Mouse (Mus musculus) hindbrain, embryonic 11.5 days (tissue): ENCODE data around the gene Brd2. TPM values are rescaled to one million over a fixed set of nuclear protein-coding genes. Genes with fewer than 3 reads are reported as not detected.

Source experiments
- ATAC-seq: fragments of 200-750 bp; cut with Nextera tagmentation; 2 replicates; pipeline ENCODE4 v1.8.0; 2017; ENCODE audit warnings: mild to moderate bottlenecking, moderate TSS enrichment, moderate library complexity; ENCODE audit not compliant: low FRiP score
- DNase-seq: peaks from one replicate; pipeline ENCODE4 v3.0.0-alpha.2; 2015; ENCODE audit warnings: low spot score
- H3K27ac ChIP-seq: fragments of 300-500 bp; sonication (generic); 2 replicates; pipeline ENCODE4 v1.5.1; 2014; ENCODE audit warnings: mild to moderate bottlenecking, low read depth, low read length
- H3K27me3 ChIP-seq: fragments of 300-500 bp; sonication (generic); 2 replicates; pipeline ENCODE4 v1.6.1; 2014; ENCODE audit warnings: mild to moderate bottlenecking, low read length, moderate library complexity, mixed read lengths; ENCODE audit not compliant: control insufficient read depth, insufficient read depth
- H3K36me3 ChIP-seq: fragments of 300-500 bp; sonication (generic); 2 replicates; pipeline ENCODE4 v1.6.1; 2014; ENCODE audit warnings: mild to moderate bottlenecking, low read length, moderate library complexity, mixed read lengths; ENCODE audit not compliant: control insufficient read depth, insufficient read depth
- H3K4me1 ChIP-seq: fragments of 300-500 bp; sonication (generic); replicated peaks from 2 replicates; pipeline ENCODE4 v1.6.1; 2014; ENCODE audit warnings: low read length, mixed read lengths; ENCODE audit not compliant: control insufficient read depth, insufficient read depth
- H3K4me2 ChIP-seq: fragments of 300-500 bp; sonication (generic); replicated peaks from 2 replicates; pipeline ENCODE4 v1.6.1; 2014; ENCODE audit warnings: mild to moderate bottlenecking, low read depth, low read length
- H3K4me3 ChIP-seq: fragments of 300-500 bp; sonication (generic); 2 replicates; pipeline ENCODE4 v1.5.1; 2014; ENCODE audit warnings: low read depth, low read length
- H3K9ac ChIP-seq: fragments of 300-500 bp; sonication (generic); 2 replicates; pipeline ENCODE4 v1.6.1; 2014; ENCODE audit warnings: low read depth, low read length
- H3K9me3 ChIP-seq: fragments of 300-500 bp; sonication (generic); 2 replicates; pipeline ENCODE4 v1.6.1; 2016; ENCODE audit warnings: low read length; ENCODE audit not compliant: control insufficient read depth
- WGBS: fragments of 180-500 bp; shearing (Covaris S2); extraction: QIAGEN DNeasy Blood & Tissue Kit; methylation state at CpG from one replicate; pipeline ENCODE4 v1.1.7; 2014; 5-methylcytosine and 5-hydroxymethylcytosine counted together
- polyA plus RNA-seq: library from polyadenylated mRNA; unstranded; fragments of >200 nt; fragmentation: Nextera tagmentation; extraction: Ambion mirVana; gene quantifications from 2 replicates; pipeline ENCODE4 v1.2.1, GENCODE M21; 2014

Gene Brd2
- polyA plus RNA-seq, 1 experiment from 2014 or later, result 159 TPM

GRCm38 (mm10) chr17:34075271-34075670, 47.2 kb downstream of the Brd2 start:
- no peak overlapping the region for H3K4me3 ChIP-seq
- DNase-seq (peak; percentile 83), ATAC-seq (no peak)
- no peaks in the 10 kb centered on the region for H3K4me1 ChIP-seq
- no peak overlapping the region for H3K27ac ChIP-seq
- peaks cover 7% of the 10 kb centered on the region; the same call in 1 of the 2 replicates for H3K27me3 ChIP-seq
- H3K9me3 ChIP-seq, result no peaks in the 10 kb centered on the region
- no peak overlapping the region for H3K4me2 ChIP-seq
- no peaks in the 10 kb centered on the region for H3K36me3 ChIP-seq
- 44% methylated on average over 7 of the region's 7 CpGs for WGBS
- no peak overlapping the region for H3K9ac ChIP-seq

- no peak overlapping the region for H3K9ac ChIP-seq
- no peaks in the 10 kb centered on the region for H3K4me1 ChIP-seq
- no peak for ATAC-seq
- H3K4me2 ChIP-seq, result no peak overlapping the region
- no peak overlapping the region for H3K27ac ChIP-seq
- no peak for DNase-seq
- no peaks in the 10 kb centered on the region for H3K36me3 ChIP-seq
- no peak overlapping the region for H3K4me3 ChIP-seq
- peaks cover 6% of the 10 kb centered on the region; the same call in 1 of the 2 replicates for H3K27me3 ChIP-seq
- no peaks in the 10 kb centered on the region for H3K9me3 ChIP-seq
- WGBS, result 82% methylated on average over 5 of the region's 5 CpGs
These were observed 50.3 kb downstream of the Brd2 start for GRCm38 (mm10) chr17:34072091-34072490.

- Histone ChIP-seq H3K4me2 (no peak overlapping the region), H3K9me3 (no peaks in the 10 kb centered on the region), H3K9ac (no peak overlapping the region), H3K36me3 (no peaks in the 10 kb centered on the region), H3K27ac (no peak overlapping the region), H3K4me3 (no peak overlapping the region), H3K27me3 (no peaks in the 10 kb centered on the region), H3K4me1 (no peaks in the 10 kb centered on the region)
- DNase-seq, result no peak
- WGBS, result 62% methylated on average over 3 of the region's 3 CpGs
- no peak for ATAC-seq
These were observed 53.6 kb downstream of the Brd2 start for GRCm38 (mm10) chr17:34068864-34069263.

Other genes with a start within 250 kb of the Brd2 start
- gene Gm7029, start 248.8 kb downstream of the Brd2 start, polyA plus RNA-seq, result not detected in 2 replicates
- 5.3 and 9.9 TPM in 2 replicates for gene Kifc1, start 232.0 kb downstream of the Brd2 start, polyA plus RNA-seq
- 0.86 TPM in 1 of 2 replicates, not detected in the other for gene Platr17, start 217.5 kb downstream of the Brd2 start, polyA plus RNA-seq
- gene Daxx, start 213.2 kb downstream of the Brd2 start, polyA plus RNA-seq, result 47.0 and 60.0 TPM in 2 replicates
- 14.5 and 16.6 TPM in 2 replicates for gene Tapbp, start 206.7 kb downstream of the Brd2 start, polyA plus RNA-seq
- gene Zbtb22, start 206.7 kb downstream of the Brd2 start, polyA plus RNA-seq, result 8.1 and 9.3 TPM in 2 replicates
- 32.5 and 32.9 TPM in 2 replicates for gene Rgl2, start 193.1 kb downstream of the Brd2 start, polyA plus RNA-seq
- 201 and 205 TPM in 2 replicates for gene Pfdn6, start 182.3 kb downstream of the Brd2 start, polyA plus RNA-seq
- gene Wdr46, start 182.0 kb downstream of the Brd2 start, polyA plus RNA-seq, result 26.8 and 29.4 TPM in 2 replicates
- gene B3galt4, start 171.1 kb downstream of the Brd2 start, polyA plus RNA-seq, result 4.8 and 5.3 TPM in 2 replicates
- gene Vps52, start 166.8 kb downstream of the Brd2 start, polyA plus RNA-seq, result 38.2 and 39.4 TPM in 2 replicates
- gene Rps18, start 166.6 kb downstream of the Brd2 start, polyA plus RNA-seq, result 1,221 and 1,241 TPM in 2 replicates
- gene H2-K1, start 122.3 kb downstream of the Brd2 start, polyA plus RNA-seq, result 18.7 and 19.4 TPM in 2 replicates
- gene Ring1, start 98.0 kb downstream of the Brd2 start, polyA plus RNA-seq, result 5.9 and 6.3 TPM in 2 replicates
- gene H2-Ke6, start 94.6 kb downstream of the Brd2 start, polyA plus RNA-seq, result 50.5 and 54.8 TPM in 2 replicates
- 75.9 and 80.3 TPM in 2 replicates for gene Slc39a7, start 91.0 kb downstream of the Brd2 start, polyA plus RNA-seq
- 16.3 and 16.8 TPM in 2 replicates for gene Rxrb, start 90.8 kb downstream of the Brd2 start, polyA plus RNA-seq
- 0.91 and 1.4 TPM in 2 replicates for gene Col11a2, start 83.2 kb downstream of the Brd2 start, polyA plus RNA-seq
- gene H2-Oa, start 30.3 kb downstream of the Brd2 start, polyA plus RNA-seq, result 0.26 and 0.32 TPM in 2 replicates
- 8.6 and 13.8 TPM in 2 replicates for gene H2-DMa, start 3.1 kb downstream of the Brd2 start, polyA plus RNA-seq
- gene H2-DMb2, start 20.7 kb upstream of the Brd2 start, polyA plus RNA-seq, result not detected in 2 replicates
- gene H2-DMb1, start 30.4 kb upstream of the Brd2 start, polyA plus RNA-seq, result 0.29 and 0.94 TPM in 2 replicates
- gene Tap1, start 64.9 kb upstream of the Brd2 start, polyA plus RNA-seq, result 1.0 and 1.1 TPM in 2 replicates
- gene Psmb9, start 65.1 kb upstream of the Brd2 start, polyA plus RNA-seq, result 0.42 and 1.1 TPM in 2 replicates
- 1.3 and 1.9 TPM in 2 replicates for gene Psmb8, start 75.1 kb upstream of the Brd2 start, polyA plus RNA-seq
- gene Tap2, start 80.9 kb upstream of the Brd2 start, polyA plus RNA-seq, result 0.19 and 0.50 TPM in 2 replicates
- not detected in 2 replicates for gene H2-Ob, start 116.3 kb upstream of the Brd2 start, polyA plus RNA-seq
- gene H2-Ab1, start 135.1 kb upstream of the Brd2 start, polyA plus RNA-seq, result 2.4 and 3.1 TPM in 2 replicates
- gene H2-Aa, start 165.2 kb upstream of the Brd2 start, polyA plus RNA-seq, result not detected in 2 replicates
- 1.3 and 2.5 TPM in 2 replicates for gene H2-Eb1, start 183.2 kb upstream of the Brd2 start, polyA plus RNA-seq
- gene H2-Eb2, start 203.0 kb upstream of the Brd2 start, polyA plus RNA-seq, result not detected in 2 replicates
- 0.13 TPM in 1 of 2 replicates, not detected in the other for gene Btnl2, start 232.2 kb upstream of the Brd2 start, polyA plus RNA-seq